Comparison of ENCODE assay signal across 19 mouse cellular contexts in genomic region chr1:30588336-30588735, GRCm38 (mm10).
DNase-seq lines count a peak whose midpoint lies in the region; ATAC-seq and TF ChIP-seq lines count a peak whose summit lies in the region.
"Had no signal": no experiment of that assay in that cellular context is flagged by ENCODE, and none has a peak within 500 bp of the region (broad histone marks: within the 10 kb centered on the region; RNA-seq: fewer than 3 reads in every experiment).

No protein-coding gene starts in this region.

- TF ChIP-seq POLR2A in cerebellum, adult 2 months (IDR thresholded peaks at IDR 0.05; ENCODE audit: borderline replicate concordance, insufficient read depth, low read length) = no peak

- TF ChIP-seq EP300 in lung, postnatal 0 days (IDR thresholded peaks at IDR 0.05) = no peak

- TF ChIP-seq CTCF in cerebellum, adult 2 months (IDR thresholded peaks at IDR 0.05; ENCODE audit: borderline replicate concordance, insufficient read depth, low read depth, low read length) = no peak
- TF ChIP-seq CTCF in lung, postnatal 0 days (IDR thresholded peaks at IDR 0.05) = no peak

- no peaks in the 10 kb centered on the region for H3K36me3 ChIP-seq in lung, postnatal 0 days (ENCODE audit: insufficient read depth, low read length)
- H3K36me3 ChIP-seq: embryonic facial prominence, embryonic 13.5 days; limb, embryonic 13.5 days; liver, embryonic 15.5 days had no signal

- H3K4me3 ChIP-seq in cerebellum, adult 2 months (replicated peaks; ENCODE audit: insufficient read depth, low read depth, low read length) = no peak overlapping the region
- H3K4me3 ChIP-seq in lung, postnatal 0 days (ENCODE audit: low read depth, low read length) = no peak overlapping the region
- H3K4me3 ChIP-seq: embryonic facial prominence, embryonic 13.5 days; gastrocnemius, adult 2 months; limb, embryonic 13.5 days; liver, embryonic 15.5 days had no signal

- H3K9me3 ChIP-seq in lung, postnatal 0 days (ENCODE audit: low read length) = no peaks in the 10 kb centered on the region
- H3K9me3 ChIP-seq: embryonic facial prominence, embryonic 13.5 days; limb, embryonic 13.5 days; liver, embryonic 15.5 days had no signal

- H3K4me2 ChIP-seq in lung, postnatal 0 days (replicated peaks; ENCODE audit: low read depth, low read length) = no peak overlapping the region
- H3K4me2 ChIP-seq: embryonic facial prominence, embryonic 13.5 days; limb, embryonic 13.5 days; liver, embryonic 15.5 days; midbrain, embryonic 11.5 days had no signal

- peak; percentile 24 to 52 for DNase-seq in cerebellum, adult 2 months
- DNase-seq in cerebellum, adult 9-10 months = no peak
- peak; percentile 53 to 61 for DNase-seq in left cerebral cortex, adult 18-20 months (ENCODE audit: low spot score in 2 of 2)
- no peak for DNase-seq in left cerebral cortex, adult 11 months (ENCODE audit: low spot score)
- DNase-seq in layer of hippocampus, adult 9-11 months = peak; percentile 78
- peak; percentile 44 for DNase-seq in telencephalon, adult 2 months (ENCODE audit: low read depth, low spot score)
- no peak for DNase-seq in kidney, adult 9 months
- DNase-seq in lung, postnatal 0 days (ENCODE audit: low spot score) = no peak
- DNase-seq: gastrocnemius, adult 2 months; heart, postnatal 14 days; kidney, adult 2 months; kidney, postnatal 4 days; lung, postnatal 36 days; thymus, postnatal 4 days had no signal

- ATAC-seq in lung, postnatal 0 days = no peak
- ATAC-seq: Patski had no signal

- H3K27ac ChIP-seq in cerebellum, adult 2 months (ENCODE audit: insufficient read depth, low read length) = no peak overlapping the region
- no peak overlapping the region for H3K27ac ChIP-seq in lung, postnatal 0 days (ENCODE audit: low read length)
- H3K27ac ChIP-seq: embryonic facial prominence, embryonic 13.5 days; gastrocnemius, adult 2 months; limb, embryonic 13.5 days; liver, embryonic 15.5 days had no signal

- no peak overlapping the region for H3K9ac ChIP-seq in lung, postnatal 0 days (replicated peaks; ENCODE audit: low read depth)
- H3K9ac ChIP-seq: embryonic facial prominence, embryonic 13.5 days; limb, embryonic 13.5 days; liver, embryonic 15.5 days had no signal

- peaks cover 7% of the 10 kb centered on the region for H3K4me1 ChIP-seq in cerebellum, adult 2 months (ENCODE audit: control insufficient read depth, insufficient read depth, low read length)
- H3K4me1 ChIP-seq in lung, postnatal 0 days (ENCODE audit: insufficient read depth, low read depth, low read length) = no peaks in the 10 kb centered on the region
- H3K4me1 ChIP-seq: embryonic facial prominence, embryonic 13.5 days; limb, embryonic 13.5 days; liver, embryonic 15.5 days had no signal

- no peaks in the 10 kb centered on the region for H3K27me3 ChIP-seq in cerebellum, adult 2 months (ENCODE audit: control insufficient read depth, insufficient read depth, low read length)
- H3K27me3 ChIP-seq in lung, postnatal 0 days (replicated peaks; ENCODE audit: insufficient read depth, low read length) = no peaks in the 10 kb centered on the region
- H3K27me3 ChIP-seq: embryonic facial prominence, embryonic 13.5 days; limb, embryonic 13.5 days; liver, embryonic 15.5 days had no signal

- WGBS in cerebellum, adult 2 months = 24% methylated on average over 4 of the region's 4 CpGs
- WGBS in lung, postnatal 0 days = 82% methylated on average over 4 of the region's 4 CpGs

Comparison
In these comparisons a context has a peak if more than half of its experiments do, and no peak if none do; other contexts are left out.
1. DNase-seq: peak in cerebellum, adult 2 months (2 of 2), left cerebral cortex, adult 18-20 months (2 of 2), layer of hippocampus, adult 9-11 months (single experiment) and telencephalon, adult 2 months (single experiment); none in cerebellum, adult 9-10 months (single experiment), left cerebral cortex, adult 11 months (single experiment), kidney, adult 9 months (single experiment) and lung, postnatal 0 days (single experiment).